Mouse (Mus musculus) liver, embryonic 14 days (tissue): ENCODE results near the gene Gm6676. TPM values are rescaled to one million over a fixed set of nuclear protein-coding genes. Genes with fewer than 3 reads are reported as not detected.

Experiments
- polyA plus RNA-seq: library from polyadenylated mRNA; depleted of rRNA; stranded (reverse); fragments of >200 nt; gene quantifications from 2 replicates; pipeline ENCODE4 v1.2.3, GENCODE M21; 2012; rRNA removed

The Gm6676 gene
- polyA plus RNA-seq, result not detected in 2 replicates

GRCm38 (mm10) chr14:7125312-7125711 is at the start of gene Gm6676:
TSS of gene Gm6676 (minus strand) at chr14:7125412.

GRCm38 (mm10) chr14:7174483-7174971 is 49.3 kb upstream of the Gm6676 start, which contains the start of gene Gm3512:
TSS of gene Gm3512 (minus strand) at chr14:7174533.

DNA sequence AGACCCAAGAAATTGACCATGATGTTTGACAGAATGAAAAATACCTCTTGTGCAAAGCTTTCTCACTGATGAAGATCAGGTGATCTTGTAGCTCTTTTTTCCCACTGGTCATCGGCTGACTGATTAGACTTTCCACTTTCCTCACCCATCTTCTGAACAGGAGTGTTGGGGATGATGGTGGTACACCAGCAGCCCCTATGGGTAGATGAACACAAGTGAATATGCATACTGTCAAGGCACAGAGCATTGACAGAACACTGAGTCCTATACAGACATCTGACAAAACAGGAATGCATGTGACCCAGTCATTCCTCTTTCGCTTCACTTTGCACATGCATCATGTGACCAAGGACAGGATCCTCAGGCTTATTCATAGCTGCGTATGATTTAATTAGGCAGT is 24.7 kb downstream of the Gm6676 start, which contains the start of gene Gm3696:
Gm3696 (minus strand) TSS at position 101 of the 400 bp plus-strand sequence.

Other genes starting within 250 kb of the Gm6676 start
- gene Gm3667, start 235.4 kb downstream of the Gm6676 start, polyA plus RNA-seq, result 0.03 and 0.07 TPM in 2 replicates
- not detected in 2 replicates for gene Gm6356, start 151.6 kb downstream of the Gm6676 start, polyA plus RNA-seq
- 0.03 TPM in 2 replicates for gene Gm10406, start 98.0 kb downstream of the Gm6676 start, polyA plus RNA-seq
- gene Gm3685, start 80.4 kb downstream of the Gm6676 start, polyA plus RNA-seq, result not detected in 2 replicates
- gene Gm3696, start 24.8 kb downstream of the Gm6676 start, polyA plus RNA-seq, result 0.02 and 0.09 TPM in 2 replicates
- gene Gm3512, start 49.1 kb upstream of the Gm6676 start, polyA plus RNA-seq, result 0.10 and 0.15 TPM in 2 replicates
- gene Gm16434, start 69.1 kb upstream of the Gm6676 start, polyA plus RNA-seq, result not detected in 2 replicates
- not detected in 2 replicates for gene Gm3727, start 139.3 kb upstream of the Gm6676 start, polyA plus RNA-seq
- 0.02 and 0.05 TPM in 2 replicates for gene Gm3739, start 189.6 kb upstream of the Gm6676 start, polyA plus RNA-seq
- not detected in 2 replicates for gene Gm5797, start 207.0 kb upstream of the Gm6676 start, polyA plus RNA-seq
- not detected in 2 replicates for gene Gm8374, start 239.7 kb upstream of the Gm6676 start, polyA plus RNA-seq